Mouse (Mus musculus) G1E (cell line): Measurements from ENCODE around the gene Stag3. TPM values are rescaled to one million over a fixed set of nuclear protein-coding genes. Genes with fewer than 3 reads are reported as not detected.

Experiments
- ATAC-seq: 2 replicates; pipeline ENCODE4 v1.8.0; 2016; ENCODE audit warnings: mild to moderate bottlenecking; ENCODE audit not compliant: insufficient number of reproducible peaks, poor library complexity, low FRiP score, severe bottlenecking; ENCODE audit errors: extremely low read depth
- DNase-seq: peaks from one replicate; pipeline ENCODE4 v3.0.0; 2012; ENCODE audit warnings: low spot score
- H3K27me3 ChIP-seq: 2 replicates; pipeline ENCODE4 v1.6.1; 2012; ENCODE audit warnings: mild to moderate bottlenecking, low read length, inconsistent platforms; ENCODE audit not compliant: insufficient read depth
- H3K36me3 ChIP-seq: replicated peaks from 2 replicates; pipeline ENCODE3; 2012; ENCODE audit warnings: mild to moderate bottlenecking, inconsistent platforms
- H3K4me1 ChIP-seq: 2 replicates; pipeline ENCODE4 v1.6.1; 2012; ENCODE audit warnings: low read depth, low read length, inconsistent platforms, mixed read lengths; ENCODE audit not compliant: insufficient read depth
- H3K4me3 ChIP-seq: 2 replicates; pipeline ENCODE4 v1.5.1; 2012; ENCODE audit warnings: low read depth, mild to moderate bottlenecking, inconsistent platforms, low read length, moderate library complexity, mixed read lengths
- H3K9me3 ChIP-seq: replicated peaks from 2 replicates; pipeline ENCODE4 v1.6.1; 2012; ENCODE audit warnings: inconsistent platforms
- CTCF ChIP-seq: IDR thresholded peaks from 2 replicates; pipeline ENCODE4 v1.5.1; 2012; ENCODE audit warnings: low read depth, low read length, inconsistent platforms, mixed read lengths
- GATA1 ChIP-seq: IDR thresholded peaks from 2 replicates; pipeline ENCODE4 v1.6.1; 2012; ENCODE audit warnings: borderline replicate concordance, low read length, inconsistent platforms, mixed read lengths
- GATA2 ChIP-seq: IDR thresholded peaks from 2 replicates; pipeline ENCODE4 v1.6.1; 2012; ENCODE audit warnings: low read depth, low read length, inconsistent platforms, borderline replicate concordance
- POLR2AphosphoS5 ChIP-seq: IDR thresholded peaks from 2 replicates; pipeline ENCODE4 v1.6.1; 2012; ENCODE audit warnings: low read depth, low read length, inconsistent platforms; ENCODE audit not compliant: insufficient replicate concordance
- TAL1 ChIP-seq: conservative IDR thresholded peaks from 2 replicates; pipeline ENCODE4 v1.6.1; 2012; ENCODE audit warnings: low read depth, low read length, inconsistent platforms, mixed read lengths
- polyA plus RNA-seq: library from polyadenylated mRNA; stranded (reverse); fragments of >175 nt; gene quantifications from 2 replicates; pipeline ENCODE4 v1.2.3, GENCODE M21; 2012
- total RNA-seq, 2 experiments: library from RNA; stranded (forward) in 1 of 2; stranded (reverse) in 1 of 2; fragments of 200-1000 nt in 1 of 2; fragments of >200 nt in 1 of 2; fragmentation: Nextera tagmentation in 1 of 2; gene quantifications; 2 replicates each; pipeline ENCODE4 v1.2.3; 2014 to 2017

Stag3 gene
- total and polyA plus RNA-seq, 3 experiments = 0.44 to 3.8 TPM; not detected in 1

DNA sequence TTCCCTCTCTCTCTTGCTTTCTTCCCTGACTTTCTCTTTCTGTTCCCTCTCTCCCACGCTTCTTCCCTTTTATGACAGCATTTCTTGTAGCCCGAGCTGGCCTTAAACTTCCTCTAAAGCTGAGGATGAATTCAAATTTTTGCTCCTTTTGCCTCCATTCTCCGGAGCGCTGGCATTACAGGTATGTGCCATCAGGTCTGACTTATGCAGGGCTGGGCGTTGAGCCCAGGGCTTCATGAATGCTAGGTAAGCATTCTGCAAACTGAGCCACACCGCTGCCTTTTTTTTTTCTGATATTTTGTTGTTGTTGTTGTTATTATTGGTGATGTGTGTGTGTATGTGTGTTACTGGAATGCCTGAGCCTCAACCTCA lies 15.8 kb upstream of the Stag3 start:
- H3K4me3 ChIP-seq = peak overlapping the region; percentile 93
- no peaks in the 10 kb centered on the region for H3K27me3 ChIP-seq
- no peak for DNase-seq
- TF ChIP-seq CTCF (no peak), GATA1 (no peak), GATA2 (no peak), TAL1 (no peak), POLR2AphosphoS5 (no peak)
- peaks cover 66% of the 10 kb centered on the region for H3K36me3 ChIP-seq
- peaks cover 60% of the 10 kb centered on the region for H3K4me1 ChIP-seq
- no peaks in the 10 kb centered on the region for H3K9me3 ChIP-seq
- no peak for ATAC-seq

GRCm38 (mm10) chr5:138265712-138266111 lies 14.3 kb upstream of the Stag3 start:
- Histone ChIP-seq H3K27me3 (peaks cover 5% of the 10 kb centered on the region), H3K4me3 (no peak overlapping the region), H3K4me1 (peaks cover 45% of the 10 kb centered on the region), H3K36me3 (peaks cover 51% of the 10 kb centered on the region), H3K9me3 (no peaks in the 10 kb centered on the region)
- DNase-seq (no peak), ATAC-seq (no peak)
- no peak for TF ChIP-seq GATA2
- no peak for TF ChIP-seq CTCF
- TF ChIP-seq TAL1 = no peak
- TF ChIP-seq GATA1 = no peak
- TF ChIP-seq POLR2AphosphoS5 = no peak

GRCm38 (mm10) chr5:138267114-138267513 lies 12.9 kb upstream of the Stag3 start:
- H3K9me3 ChIP-seq = no peaks in the 10 kb centered on the region
- TF ChIP-seq TAL1 = no peak
- no peak for TF ChIP-seq GATA2
- TF ChIP-seq GATA1 = no peak
- no peak for TF ChIP-seq CTCF
- no peak for TF ChIP-seq POLR2AphosphoS5
- no peak overlapping the region for H3K4me3 ChIP-seq
- ATAC-seq (no peak), DNase-seq (no peak)
- H3K27me3 ChIP-seq = peaks cover 19% of the 10 kb centered on the region
- H3K36me3 ChIP-seq = peaks cover 39% of the 10 kb centered on the region
- peaks cover 31% of the 10 kb centered on the region for H3K4me1 ChIP-seq

GRCm38 (mm10) chr5:138268980-138269379 lies 11.1 kb upstream of the Stag3 start:
- ATAC-seq (no peak), DNase-seq (no peak)
- TF ChIP-seq GATA2 = no peak
- TF ChIP-seq POLR2AphosphoS5 = no peak
- no peak for TF ChIP-seq CTCF
- TF ChIP-seq TAL1 = no peak
- no peak for TF ChIP-seq GATA1
- peaks cover 36% of the 10 kb centered on the region for H3K27me3 ChIP-seq
- H3K36me3 ChIP-seq = peaks cover 31% of the 10 kb centered on the region
- no peaks in the 10 kb centered on the region for H3K9me3 ChIP-seq
- no peak overlapping the region for H3K4me3 ChIP-seq
- H3K4me1 ChIP-seq = peaks cover 20% of the 10 kb centered on the region

DNA sequence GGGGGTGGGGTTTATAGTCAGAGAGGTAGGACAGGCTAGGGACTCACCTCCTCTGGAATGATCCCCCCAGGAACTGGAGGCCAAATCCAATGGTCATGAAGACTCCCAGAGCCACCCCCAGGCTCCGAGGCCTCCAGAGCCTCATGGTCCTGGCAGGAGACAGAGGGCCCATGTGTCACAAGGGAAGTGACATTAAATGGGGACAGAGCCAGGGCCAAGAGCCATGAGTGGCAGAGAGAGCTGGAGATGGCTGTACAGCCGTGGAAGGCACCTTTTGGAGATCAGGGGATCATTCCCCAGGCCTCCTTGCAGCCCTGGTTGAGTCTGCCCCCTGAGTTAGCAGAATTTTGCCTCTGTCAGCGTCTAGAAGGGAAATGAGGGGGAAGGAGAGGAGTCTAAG lies 8.8 kb upstream of the Stag3 start:
- no peak overlapping the region for H3K4me3 ChIP-seq
- no peaks in the 10 kb centered on the region for H3K9me3 ChIP-seq
- ATAC-seq (no peak), DNase-seq (no peak)
- TF ChIP-seq POLR2AphosphoS5 = no peak
- TF ChIP-seq CTCF = no peak
- no peak for TF ChIP-seq TAL1
- no peak for TF ChIP-seq GATA1
- TF ChIP-seq GATA2 = no peak
- peaks cover 18% of the 10 kb centered on the region for H3K36me3 ChIP-seq
- H3K4me1 ChIP-seq = peaks cover 7% of the 10 kb centered on the region
- H3K27me3 ChIP-seq = peaks cover 54% of the 10 kb centered on the region

DNA sequence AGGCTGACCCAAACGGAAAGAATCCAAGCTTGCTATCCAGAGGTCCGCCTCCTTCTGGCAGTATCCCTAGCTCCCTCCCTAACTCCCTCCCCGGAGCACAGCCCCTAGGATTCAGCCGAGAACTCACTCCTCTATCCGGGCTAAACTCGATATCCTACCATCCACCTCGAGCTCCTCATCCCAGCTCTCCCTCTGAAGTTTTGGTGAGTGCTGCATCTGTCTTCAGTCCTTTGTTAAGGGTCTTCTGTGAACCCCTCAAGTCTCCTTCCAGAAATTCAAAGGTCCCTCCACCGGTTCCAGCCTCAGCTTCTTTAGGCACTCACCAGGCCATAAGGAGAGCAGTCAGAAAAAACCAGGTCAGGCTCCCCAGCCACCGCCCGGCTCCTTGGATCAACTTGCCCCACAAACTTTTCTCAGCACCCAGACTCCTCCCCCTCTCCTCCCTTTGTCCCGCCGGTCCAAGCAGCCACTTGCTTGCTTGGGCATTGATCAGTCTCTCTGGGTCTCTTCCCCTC lies 7.6 kb upstream of the Stag3 start, which contains the start of gene Gal3st4:
TSS of gene Gal3st4 (minus strand) at position 432 of the 515 bp plus-strand sequence.
- TF ChIP-seq TAL1 (no peak), GATA1 (no peak), GATA2 (no peak), POLR2AphosphoS5 (no peak), CTCF (no peak)
- Histone ChIP-seq H3K4me1 (peaks cover 3% of the 10 kb centered on the region), H3K36me3 (peaks cover 6% of the 10 kb centered on the region), H3K4me3 (no peak within 1 kb of the TSS), H3K27me3 (peaks cover 66% of the 10 kb centered on the region), H3K9me3 (no peaks in the 10 kb centered on the region)
- DNase-seq (no peak), ATAC-seq (no peak)

DNA sequence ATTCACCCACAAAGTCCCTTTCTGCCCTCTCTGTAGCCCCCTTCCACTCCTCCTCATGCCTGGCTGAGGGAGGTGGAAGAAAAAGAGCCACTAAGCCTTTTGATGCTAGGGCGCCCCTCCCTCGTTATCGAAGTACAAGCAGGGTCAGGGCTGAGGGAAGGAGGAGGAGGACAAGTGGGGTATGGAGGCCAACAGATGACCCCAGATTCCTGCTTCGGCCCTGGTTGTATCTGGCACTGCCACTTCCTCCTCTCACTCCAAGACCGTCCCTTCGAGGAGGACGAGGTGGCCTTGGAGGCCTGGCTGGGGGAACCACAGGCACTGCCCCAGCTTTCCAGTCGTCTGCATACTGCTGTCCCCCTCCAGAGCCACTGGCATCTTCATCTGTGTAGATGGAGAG lies 5.9 kb upstream of the Stag3 start:
- DNase-seq (no peak), ATAC-seq (no peak)
- TF ChIP-seq CTCF = no peak
- no peak for TF ChIP-seq TAL1
- peaks cover 3% of the 10 kb centered on the region for H3K4me1 ChIP-seq
- no peak overlapping the region for H3K4me3 ChIP-seq
- H3K36me3 ChIP-seq = no peaks in the 10 kb centered on the region
- H3K9me3 ChIP-seq = no peaks in the 10 kb centered on the region
- peaks cover 79% of the 10 kb centered on the region for H3K27me3 ChIP-seq
